Mouse (Mus musculus) right cerebral cortex, postnatal 10 days (tissue): ENCODE measurements around the gene Chrnd.

Experiments used
- DNase-seq, 2 experiments: peaks; one replicate each; pipeline ENCODE4 v3.0.0; 2021; ENCODE audit warnings: low spot score in 2 of 2

Chrnd gene

GRCm38 (mm10) chr1:87183998-87184750 lies 6.2 kb upstream of the Chrnd start:
- no peak for DNase-seq

DNA sequence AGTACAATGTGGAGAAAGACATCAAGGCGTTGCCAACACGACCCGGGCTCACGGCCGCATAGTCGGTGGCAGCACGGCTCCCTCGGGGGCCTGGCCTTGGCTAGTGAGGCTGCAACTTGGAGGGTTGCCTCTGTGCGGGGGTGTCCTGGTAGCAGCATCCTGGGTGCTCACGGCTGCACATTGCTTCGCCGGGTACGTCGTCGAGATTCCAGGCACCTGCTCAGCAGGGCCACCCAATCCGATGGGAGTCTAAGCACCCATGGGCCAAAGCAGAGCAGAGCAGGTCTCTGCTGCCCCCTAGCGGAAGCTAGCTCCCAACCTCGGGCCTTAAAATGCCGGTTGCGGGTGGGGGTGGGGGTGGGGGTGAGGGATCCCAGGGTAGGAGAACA lies 5.7 kb upstream of the Chrnd start:
- peak; percentile 73 to 84 for DNase-seq

DNA sequence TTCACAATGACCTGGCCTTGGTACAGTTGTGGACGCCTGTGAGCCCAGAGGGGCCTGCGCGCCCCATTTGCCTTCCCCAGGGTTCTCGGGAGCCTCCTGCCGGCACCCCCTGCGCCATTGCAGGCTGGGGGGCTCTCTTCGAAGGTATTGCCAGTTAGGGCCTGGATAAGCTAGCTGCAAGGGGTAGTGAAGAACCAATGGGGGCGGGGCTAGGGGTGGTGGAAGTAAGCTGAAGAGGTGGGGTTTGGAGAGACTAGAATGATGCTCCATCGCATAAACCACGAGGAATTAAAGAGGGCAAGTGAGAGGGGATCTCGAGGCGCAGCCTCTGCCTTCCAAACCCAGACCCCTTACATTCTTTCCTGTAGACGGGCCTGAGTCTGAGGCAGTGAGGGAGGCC lies 4.9 kb upstream of the Chrnd start:
- DNase-seq, result no peak

- no peak for DNase-seq
Observed at GRCm38 (mm10) chr1:87186261-87187036, 4.0 kb upstream of the Chrnd start.

GRCm38 (mm10) chr1:87187037-87187355 lies 3.4 kb upstream of the Chrnd start:
- DNase-seq, result peak; percentile 73 to 85

DNA sequence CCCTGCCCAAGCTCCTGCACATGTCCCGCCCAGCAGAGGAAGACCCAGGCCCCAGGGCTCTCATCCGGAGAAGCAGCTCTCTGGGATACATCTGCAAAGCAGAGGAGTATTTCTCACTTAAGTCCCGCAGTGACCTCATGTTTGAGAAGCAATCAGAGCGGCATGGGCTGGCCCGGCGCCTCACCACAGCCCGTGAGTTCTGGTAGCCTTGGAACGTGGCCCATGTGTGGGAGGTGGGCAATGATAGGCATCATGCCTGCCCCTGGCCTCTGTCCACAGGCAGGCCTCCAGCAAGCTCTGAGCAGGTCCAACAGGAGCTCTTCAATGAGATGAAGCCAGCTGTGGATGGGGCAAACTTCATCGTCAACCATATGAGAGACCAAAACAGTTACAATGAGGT lies 6.9 kb downstream of the Chrnd start:
- no peak for DNase-seq

DNA sequence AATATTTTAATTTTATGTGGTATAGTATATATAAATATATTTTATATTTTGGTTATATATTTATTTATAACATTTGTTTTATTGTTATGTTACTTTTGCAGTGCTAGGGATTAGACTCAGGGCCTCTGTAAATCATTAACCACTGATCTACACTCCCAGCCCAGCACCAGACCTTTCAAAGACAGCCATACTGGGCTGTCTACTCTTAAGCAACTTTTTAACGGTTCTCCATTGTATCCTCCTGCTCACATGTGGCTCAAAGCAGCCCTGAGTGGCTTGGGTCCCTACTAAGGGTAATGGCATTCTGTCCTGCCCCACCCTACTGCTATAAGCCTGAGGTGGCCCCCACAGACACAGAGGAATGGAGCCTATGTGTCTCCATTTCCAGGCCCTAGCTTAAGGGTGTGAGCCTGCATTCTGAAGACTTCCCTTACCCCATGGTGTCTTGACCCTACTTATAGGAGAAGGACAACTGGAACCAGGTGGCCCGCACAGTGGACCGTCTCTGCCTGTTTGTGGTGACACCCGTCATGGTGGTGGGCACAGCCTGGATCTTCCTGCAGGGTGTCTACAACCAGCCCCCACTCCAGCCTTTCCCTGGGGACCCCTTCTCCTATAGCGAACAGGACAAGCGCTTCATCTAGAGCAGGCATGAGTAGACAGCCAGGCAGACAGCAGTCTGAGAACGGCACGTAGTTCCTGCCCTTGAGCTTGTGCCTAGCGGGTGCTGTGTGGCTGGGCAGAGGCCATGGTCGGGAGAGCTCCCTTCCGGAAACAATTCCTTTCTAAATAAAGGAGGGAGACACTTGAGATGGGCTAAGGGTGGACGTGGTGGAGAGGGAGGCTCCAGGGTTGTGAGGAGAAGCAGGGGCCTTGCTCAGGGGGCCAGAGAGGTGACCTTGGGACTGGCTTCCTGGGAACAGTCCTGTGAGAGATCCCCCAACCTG lies 8.0 kb downstream of the Chrnd start:
- DNase-seq, result no peak

DNA sequence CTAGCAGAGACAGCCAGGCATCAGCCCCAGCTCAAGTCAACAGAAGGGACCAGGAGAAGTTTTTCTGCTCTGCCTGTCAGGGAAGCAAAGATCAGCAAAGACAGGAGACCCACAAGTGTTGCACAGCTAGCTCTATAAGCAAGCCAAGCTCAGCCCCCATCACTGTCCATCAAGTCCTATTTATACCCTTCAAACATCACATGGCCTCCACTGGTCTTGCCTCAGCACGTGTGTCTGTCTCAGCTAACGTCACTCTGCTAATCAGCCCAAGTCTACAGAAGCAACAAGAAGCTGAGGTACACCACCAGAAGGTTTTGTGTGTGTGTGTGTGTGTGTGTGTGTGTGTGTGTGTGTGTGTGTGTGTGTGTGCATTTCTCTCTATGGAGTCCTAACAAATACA lies 10.4 kb downstream of the Chrnd start:
- DNase-seq, result no peak

GRCm38 (mm10) chr1:87201848-87202247 lies 11.4 kb downstream of the Chrnd start:
- no peak for DNase-seq

GRCm38 (mm10) chr1:87203779-87204178 lies 13.4 kb downstream of the Chrnd start:
- no peak for DNase-seq

DNA sequence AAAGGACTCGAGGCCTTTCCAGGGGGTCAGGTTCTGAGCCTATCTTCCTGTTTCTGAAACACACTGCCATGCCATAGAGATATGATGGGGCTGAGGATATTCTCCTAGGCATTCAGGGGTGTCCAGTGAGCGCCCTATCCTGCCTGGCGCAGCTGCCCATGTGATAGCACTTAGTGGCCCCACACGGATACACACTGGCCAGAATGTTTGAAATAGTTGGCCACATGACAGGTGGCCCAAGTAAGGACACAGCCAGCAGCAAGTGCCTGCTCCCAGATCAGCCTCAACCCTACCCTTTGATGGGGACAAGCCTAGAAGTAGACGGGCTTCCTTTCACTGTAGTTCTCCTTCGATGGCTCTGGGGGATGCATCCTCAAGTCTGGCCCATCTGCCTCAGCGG lies 14.1 kb downstream of the Chrnd start, which contains the start of gene Chrng:
Gene Chrng, plus strand, starts transcription at position 193 of the 400 bp plus-strand sequence.
- no peak for DNase-seq

DNA sequence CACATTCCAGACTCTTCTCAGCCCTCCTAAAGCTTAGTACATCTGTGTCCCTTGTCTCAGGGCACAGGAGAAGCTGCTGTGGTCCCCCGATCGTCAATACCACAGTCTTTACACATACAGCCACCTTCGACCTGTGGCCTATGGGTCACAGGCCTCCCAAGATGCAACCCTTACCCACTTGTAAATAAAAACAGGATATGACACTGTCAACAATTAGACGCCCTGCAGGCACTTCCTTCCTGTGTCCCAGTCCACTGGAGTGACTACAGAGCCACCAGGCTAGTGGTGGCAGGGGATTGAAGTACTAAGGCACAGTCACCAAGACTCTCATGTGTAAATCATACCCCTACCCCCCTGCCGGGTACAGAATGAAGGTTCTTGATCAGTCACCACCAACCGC lies 14.6 kb downstream of the Chrnd start:
- no peak for DNase-seq

GRCm38 (mm10) chr1:87205502-87205901 lies 15.1 kb downstream of the Chrnd start:
- DNase-seq, result no peak

GRCm38 (mm10) chr1:87206339-87206738 lies 15.9 kb downstream of the Chrnd start:
- no peak for DNase-seq

GRCm38 (mm10) chr1:87211431-87211830 lies 21.0 kb downstream of the Chrnd start:
- DNase-seq, result no peak

DNA sequence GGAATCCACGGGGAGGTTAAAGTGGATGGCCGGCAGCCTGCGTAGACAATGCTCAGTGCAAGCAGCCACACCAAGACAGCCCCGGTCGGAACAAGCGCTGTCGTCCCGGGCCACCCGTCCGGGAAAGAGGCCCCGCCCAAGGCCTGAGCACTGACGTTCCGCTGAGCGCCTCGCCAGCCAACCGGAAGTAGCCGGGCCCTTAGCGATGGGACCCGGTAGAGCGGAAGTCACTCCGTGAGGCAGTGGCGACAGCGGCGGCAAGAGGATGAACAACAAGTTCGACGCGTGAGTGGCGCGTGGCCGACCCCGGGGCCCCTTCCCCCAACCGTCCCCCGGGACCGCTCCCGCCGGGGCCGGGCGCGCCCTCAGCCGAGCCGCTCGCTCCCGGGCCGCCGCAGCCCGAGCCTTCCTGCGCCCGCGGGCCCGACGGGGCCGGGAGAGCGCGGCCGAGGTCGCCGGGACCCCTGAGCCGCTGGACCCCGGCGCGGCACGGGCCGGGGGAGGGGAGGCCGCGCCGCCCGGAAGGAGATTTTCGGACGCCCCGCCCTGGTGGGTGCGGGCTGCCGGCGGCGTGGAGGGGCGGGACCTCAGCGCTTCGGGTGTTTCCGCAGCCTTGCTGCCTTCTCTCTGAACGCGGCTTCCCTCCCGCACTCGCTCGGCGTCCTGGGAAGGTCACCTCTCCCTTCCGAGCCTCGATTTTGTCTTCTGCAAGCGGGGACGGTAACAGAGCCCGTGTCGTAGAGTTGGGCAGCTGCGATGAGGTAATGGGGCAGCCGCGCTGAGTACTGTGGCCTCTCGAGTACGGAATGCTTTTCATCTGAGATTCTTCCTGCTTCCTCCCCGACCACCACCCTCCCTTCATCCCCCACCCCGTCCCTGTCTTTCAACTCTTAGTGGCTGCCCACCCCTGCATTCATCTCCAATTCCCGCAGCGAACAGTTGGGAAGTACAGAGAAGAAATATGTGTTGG lies 23.6 kb downstream of the Chrnd start, which contains the start of gene Eif4e2:
Gene Eif4e2, plus strand, starts transcription at position 180 of the 970 bp plus-strand sequence.
- DNase-seq, result peak; percentile 96 to 97

- no peak for DNase-seq
Observed at GRCm38 (mm10) chr1:87214748-87215147, 24.3 kb downstream of the Chrnd start.

GRCm38 (mm10) chr1:87217938-87218337 lies 27.5 kb downstream of the Chrnd start:
- DNase-seq, result no peak

- DNase-seq, result no peak
Observed at GRCm38 (mm10) chr1:87225739-87226138, 35.3 kb downstream of the Chrnd start.

DNA sequence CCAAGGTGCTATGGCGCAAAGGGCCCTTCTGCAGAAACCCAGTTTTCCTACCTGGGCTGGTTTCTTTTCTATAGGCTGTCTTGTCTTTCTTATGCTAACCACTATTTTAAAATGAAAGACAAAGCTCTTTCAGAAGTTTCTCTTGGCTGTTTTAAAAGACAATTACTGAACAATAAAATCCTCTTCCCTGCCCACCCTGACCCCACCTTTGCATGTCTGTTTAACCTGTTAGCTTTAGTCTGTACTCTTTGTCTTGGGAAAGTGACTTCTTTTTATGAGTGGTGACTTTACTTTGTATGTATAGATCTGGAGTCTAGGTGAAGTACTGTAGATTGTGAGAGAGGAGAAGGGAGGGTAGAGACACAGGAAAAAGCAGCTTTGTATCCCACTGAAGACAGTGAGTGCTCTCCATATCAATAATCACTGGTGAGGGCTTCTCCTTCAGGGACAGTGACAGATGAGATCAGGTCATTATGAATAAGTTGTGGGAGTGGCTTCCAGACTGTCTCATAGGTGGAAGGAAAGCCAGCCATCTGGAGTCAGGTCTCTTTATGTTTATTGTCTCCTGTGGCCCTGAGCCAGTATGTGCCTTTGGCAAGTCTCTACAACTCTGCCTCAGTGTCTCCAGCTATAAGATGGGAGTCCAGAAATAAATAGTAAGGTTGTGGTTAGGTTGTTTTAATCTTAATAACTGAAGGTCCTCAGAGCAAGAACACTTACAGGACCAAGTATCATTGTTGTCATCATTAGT lies 36.2 kb downstream of the Chrnd start:
- no peak for DNase-seq
